Mouse (Mus musculus) right cerebral cortex, postnatal 36 days (tissue): ENCODE measurements at regions not wholly inside any gene's neighbourhood (a gene's known extent, or its start where the extent isn't known, plus 50 kb on each side); places are given as distances from the start of the nearest gene placed in this dataset.
A peak's percentile ranks its signal among the peaks of the same experiment; 100 is the strongest.

ENCODE experiments used
- DNase-seq, 2 experiments: peaks; one replicate each; pipeline ENCODE4 v3.0.0; 2022; ENCODE audit warnings: low spot score in 2 of 2, mixed read lengths in 1 of 2

- DNase-seq = no peak
Measured at GRCm38 (mm10) chr16:70621750-70622149, 308.0 kb downstream of the Gbe1 start.

- peak in 1 of 2 experiments; percentile 28 for DNase-seq
Measured at GRCm38 (mm10) chr16:70643630-70644264, 330.0 kb downstream of the Gbe1 start.

- DNase-seq = no peak
Measured at GRCm38 (mm10) chr16:70644695-70645279, 331.0 kb downstream of the Gbe1 start.

DNA sequence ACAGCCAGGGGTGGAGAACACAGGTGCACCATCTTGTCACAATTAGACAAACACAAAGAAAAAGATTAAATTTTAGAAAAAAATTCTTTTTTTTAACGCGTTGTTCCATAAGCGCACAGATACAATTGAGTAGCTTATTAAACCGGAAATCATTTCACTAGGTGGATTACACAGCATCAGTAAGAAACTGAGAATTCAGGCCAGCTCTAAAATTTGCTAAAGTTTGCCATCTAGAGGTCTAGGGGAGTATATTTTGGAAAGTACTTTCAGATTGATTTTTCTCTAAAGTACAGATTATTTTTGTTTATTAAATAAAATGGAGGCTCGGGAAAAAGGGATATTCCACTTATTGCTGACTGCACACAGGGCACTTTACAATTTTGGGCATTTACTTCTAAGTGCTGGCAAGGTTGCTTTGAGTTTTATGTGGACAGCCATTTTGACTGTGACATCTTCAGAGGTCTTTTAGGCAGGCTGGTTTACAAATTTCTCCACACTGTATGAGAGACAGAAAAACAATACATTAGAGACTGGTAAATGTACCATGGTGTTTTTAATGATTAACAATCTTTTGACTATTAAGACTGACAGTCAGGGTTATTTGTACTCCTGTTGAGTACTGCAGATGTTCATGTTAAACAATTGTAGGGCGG lies 340.8 kb downstream of the Gbe1 start:
- DNase-seq = no peak

DNA sequence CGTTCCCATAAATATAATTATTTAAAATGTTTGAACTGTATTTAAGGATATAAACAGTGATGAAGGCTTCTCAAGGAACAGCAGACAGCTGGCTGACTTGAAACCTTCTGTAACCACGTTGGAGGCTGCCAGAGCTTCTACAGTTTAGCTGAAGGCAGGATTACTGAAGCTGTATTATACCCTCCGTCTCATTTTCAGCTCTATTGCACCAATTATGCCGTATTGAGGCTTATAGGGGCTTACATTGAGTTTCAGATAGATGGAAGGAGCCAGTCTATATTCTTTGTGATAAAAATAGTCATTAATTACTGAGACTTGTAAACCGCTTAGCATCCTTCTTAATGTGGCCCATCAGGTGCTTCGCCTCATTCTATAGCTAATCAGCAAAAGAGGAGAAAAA lies 376.1 kb downstream of the Gbe1 start:
- no peak for DNase-seq

DNA sequence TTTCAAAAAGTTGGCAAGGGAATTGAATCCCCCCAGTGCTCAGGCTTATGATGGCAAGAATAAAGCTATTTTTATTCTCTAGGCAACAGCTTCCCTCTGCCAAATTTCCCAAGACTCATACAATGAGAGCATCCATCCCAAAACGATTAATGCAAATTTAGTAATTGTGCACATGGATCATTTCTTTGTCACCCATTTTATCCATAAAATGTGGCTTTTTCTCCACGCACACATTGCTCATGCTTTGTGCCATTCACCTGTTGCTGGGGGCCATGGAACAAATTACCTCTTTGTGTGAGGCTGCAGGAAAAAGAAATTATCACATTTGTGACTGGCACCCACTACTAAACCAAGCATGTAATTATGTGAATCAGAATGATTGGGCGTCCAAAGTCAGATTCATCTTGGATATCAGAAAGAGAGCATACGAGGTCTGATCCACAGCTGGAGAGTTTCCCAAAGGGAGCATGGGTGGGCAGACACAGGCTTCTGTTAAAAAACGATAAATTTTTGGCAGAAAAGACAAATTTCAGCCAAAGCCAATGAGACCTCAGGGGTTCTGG lies 411.1 kb downstream of the Gbe1 start:
- no peak for DNase-seq

- DNase-seq = no peak
Measured at GRCm38 (mm10) chr16:70725291-70725801, 411.6 kb downstream of the Gbe1 start.

DNA sequence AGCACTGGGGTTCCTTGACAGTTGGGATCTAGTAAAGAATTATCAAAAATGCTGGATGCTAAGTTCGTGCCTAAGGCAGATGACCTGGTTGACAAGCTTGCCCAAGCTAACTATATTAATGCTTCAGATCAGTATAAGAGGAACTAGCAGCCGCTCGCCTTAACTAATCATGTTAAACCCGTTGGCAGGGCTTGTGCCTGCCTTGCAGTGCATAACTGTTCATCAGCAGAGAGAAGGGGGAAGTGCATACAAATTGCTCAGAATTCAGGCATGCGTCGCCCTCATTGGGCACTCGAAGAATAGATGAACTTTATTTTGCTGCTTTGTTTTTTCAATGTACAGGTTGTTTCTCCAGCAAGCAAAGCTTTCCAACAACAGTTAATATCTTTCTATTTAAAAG lies 419.3 kb downstream of the Gbe1 start:
- DNase-seq = no peak

DNA sequence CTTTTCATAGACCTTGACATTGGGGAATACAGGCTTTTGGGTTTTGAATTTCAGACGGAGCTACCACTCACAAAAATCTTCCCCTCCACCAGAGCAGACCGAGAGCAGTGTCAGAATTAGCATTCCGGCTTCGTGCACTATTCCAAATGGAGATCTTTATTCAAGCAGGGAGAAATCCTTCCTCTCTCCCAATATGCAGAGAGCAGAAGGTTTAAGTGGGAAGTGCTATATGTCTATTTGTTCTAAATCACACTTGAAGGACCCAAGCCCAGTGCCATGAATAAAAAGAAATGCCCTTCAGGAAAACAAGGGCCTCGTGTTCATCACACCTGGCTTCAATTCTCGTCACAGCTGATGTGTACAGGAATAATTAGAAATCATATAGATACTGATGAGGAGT lies 426.3 kb downstream of the Gbe1 start:
- DNase-seq = no peak

GRCm38 (mm10) chr16:70754228-70754627 lies 440.5 kb downstream of the Gbe1 start:
- DNase-seq = no peak

DNA sequence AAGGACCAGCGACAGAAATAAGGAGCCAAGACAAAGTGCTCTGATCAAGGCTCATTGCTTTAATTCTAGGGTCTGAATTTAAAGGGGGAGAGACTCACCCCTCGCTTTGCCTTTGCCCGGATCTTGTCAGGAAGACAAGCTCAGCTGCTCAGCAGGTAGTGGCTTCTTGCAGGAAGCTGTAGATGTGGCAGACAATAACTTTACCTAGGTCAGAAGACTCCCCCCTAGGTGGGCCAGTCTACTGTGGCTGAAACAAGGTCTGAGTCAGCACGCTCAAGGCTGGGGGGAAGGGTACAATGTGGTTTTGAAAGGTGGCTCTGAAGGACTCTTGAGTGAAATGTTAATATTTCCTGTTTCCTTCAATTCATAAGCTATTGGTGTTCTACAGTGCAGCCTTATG lies 484.3 kb downstream of the Gbe1 start:
- no peak for DNase-seq

DNA sequence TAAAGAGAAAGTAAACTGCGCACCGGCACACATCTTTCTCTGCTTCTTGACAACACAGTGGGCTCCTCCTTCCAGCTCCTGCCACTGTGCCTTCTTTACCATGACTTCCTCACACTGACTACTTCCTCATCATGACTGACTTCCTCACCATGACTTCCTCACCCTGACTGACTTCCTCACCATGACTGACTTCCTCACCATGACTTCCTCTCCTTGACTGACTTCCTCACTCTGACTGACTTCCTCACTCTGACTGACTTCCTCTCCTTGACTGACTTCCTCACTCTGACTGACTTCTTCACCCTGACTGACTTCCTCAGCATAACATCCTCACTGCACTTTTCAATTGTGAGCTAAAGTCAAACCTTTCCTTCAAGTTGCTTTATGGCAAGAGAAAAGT lies 489.8 kb downstream of the Gbe1 start:
- DNase-seq = no peak

DNA sequence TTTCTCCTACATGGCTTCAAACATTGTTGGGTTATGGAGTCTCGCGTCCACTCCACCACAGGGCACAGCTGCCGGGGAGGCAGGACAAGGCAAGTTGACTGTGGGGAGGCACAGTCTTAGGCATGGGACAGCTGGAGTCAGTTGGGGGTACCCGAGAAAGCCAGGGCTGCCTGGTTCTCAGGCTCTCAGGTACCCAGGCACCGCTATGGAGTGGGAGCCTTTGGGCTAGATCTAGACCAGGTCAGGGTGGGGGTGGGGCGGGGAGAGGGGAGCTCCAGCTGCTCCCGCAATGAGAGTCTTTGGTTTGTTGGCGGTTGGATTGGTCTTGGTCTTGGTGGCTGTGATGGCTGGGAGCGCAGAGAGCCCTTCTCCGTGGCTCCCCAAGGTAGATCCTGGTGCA lies 512.2 kb downstream of the Gbe1 start:
- DNase-seq = no peak

DNA sequence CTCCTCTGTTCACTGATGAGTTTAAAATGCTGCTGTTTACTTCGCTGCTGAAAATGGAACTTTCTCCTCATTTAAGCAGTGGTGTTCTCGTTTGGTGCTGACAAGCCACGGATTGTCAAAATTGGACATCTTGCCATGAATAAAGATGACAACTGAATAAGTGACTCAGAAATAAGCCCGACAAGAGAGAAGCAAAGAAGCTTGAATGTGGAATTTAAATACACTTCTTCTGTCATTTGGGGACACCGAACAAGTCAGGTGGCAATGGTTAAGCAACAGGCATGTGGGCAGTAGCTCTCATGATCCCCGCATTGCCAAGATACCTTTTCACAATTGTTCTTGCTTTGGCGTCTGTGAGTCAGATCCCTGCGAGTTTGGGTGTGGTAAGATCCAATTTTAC lies 521.3 kb downstream of the Gbe1 start:
- peak; percentile 2 to 58 for DNase-seq

- DNase-seq = no peak
Measured at GRCm38 (mm10) chr16:70838139-70838538, 524.4 kb downstream of the Gbe1 start.

DNA sequence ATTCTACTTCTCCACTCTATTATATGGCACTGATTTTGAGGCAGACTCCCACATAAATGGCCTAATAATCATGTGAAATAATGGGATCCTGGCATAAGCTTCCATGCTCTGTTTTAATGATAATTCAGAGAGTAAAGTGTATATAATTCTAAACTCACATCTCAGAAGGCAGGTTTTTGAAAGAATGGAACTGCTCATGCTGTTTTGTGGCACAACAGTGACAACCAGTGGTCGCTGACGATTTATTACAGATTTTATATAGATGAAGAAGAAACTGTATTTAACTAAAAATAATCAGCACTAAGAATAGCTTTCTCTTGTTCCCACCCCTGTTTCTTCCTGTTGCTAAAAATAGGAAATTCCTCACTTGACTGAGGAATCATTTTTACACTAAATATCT lies 554.5 kb downstream of the Gbe1 start:
- no peak for DNase-seq

DNA sequence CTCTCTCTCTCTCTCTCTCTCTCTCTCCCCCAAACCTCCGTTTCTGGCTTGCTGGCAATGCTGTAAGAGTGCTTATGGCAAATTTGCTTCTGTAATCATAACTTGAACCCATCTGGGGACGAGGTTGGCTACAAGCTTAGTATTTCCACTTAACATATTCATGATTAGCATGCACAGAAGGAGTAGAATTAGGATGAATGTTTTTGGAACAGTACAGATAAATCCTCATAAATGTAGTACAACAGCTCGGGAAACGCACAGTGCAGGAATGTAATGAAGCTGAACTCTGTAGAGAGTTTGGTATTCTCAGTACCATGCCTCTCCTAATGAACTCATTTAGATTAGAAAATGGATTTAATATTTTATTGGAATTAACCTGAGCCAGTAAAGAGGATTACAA lies 555.5 kb downstream of the Gbe1 start:
- no peak for DNase-seq

GRCm38 (mm10) chr16:70874080-70874479 lies 560.3 kb downstream of the Gbe1 start:
- no peak for DNase-seq

DNA sequence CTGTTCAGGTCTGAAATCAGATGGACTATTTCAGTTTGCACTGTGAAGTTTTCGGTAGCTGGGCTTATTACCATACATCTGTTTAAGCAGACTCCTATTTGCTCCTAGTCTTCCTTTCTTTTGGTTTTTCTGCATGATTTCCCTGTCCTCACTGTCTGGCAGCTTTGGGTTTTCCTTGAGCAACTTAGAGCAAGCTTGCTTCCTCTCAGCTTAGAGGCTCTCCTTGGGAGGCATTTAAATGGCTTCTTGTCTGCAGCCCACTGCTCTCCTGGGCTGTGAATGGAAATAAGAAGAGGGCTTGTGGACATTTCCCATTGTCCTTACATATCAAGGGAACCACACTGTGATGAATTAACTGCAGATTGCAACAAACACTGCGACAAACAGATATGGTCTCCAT lies 566.9 kb downstream of the Gbe1 start:
- no peak for DNase-seq

DNA sequence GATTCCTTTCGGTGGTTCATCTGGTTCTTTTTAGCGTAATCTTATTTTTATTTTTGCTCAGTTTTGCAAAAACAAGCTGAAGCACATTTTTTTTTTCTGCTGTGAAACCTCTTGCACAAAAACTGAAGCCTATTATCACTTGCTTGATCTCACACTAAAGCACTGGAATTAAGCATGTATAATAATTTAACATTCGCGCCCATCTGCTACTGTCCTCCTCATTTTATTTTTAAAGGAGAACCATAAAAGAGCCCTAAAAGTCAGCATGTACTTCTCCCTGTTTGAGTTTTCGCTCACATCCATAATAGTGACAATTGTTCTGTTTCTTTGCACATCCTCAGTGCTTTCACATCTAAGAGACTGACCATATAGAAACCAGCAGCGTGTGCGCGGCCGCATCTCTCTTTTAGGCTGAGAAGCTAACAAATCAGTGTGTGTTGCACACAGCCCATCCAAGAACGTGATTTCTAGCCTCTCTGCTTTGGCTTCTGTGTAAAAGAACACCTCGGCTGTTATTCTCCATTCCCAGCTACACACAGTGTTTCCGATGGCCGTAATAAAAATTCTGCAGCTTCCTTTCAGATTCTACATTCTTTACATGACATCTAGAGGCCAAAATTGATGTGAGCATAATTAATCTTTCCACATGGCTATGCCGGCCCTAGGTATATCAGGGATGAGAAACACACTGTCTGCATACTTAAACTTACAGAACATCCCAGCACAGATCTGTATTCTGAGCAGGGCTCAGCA lies 567.5 kb downstream of the Gbe1 start:
- no peak for DNase-seq

DNA sequence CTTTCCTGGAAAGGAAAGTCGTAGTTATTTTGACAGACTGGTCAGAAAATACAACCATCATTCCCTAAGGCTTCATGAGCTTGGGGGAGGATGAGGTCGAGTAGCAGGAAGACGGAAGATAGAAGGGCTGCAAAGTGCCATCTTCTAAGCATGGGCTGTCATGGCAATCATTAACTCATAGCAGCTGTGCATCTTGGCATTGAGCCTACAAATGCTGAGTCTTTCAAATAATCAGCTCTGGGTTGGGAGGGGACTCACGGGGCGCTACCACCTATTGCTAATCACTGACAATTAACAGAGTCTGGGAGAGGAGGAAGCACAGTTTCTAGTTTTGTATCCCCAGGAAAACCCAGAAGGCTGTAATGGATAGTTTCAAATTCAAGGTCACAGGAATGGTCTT lies 586.3 kb downstream of the Gbe1 start:
- no peak for DNase-seq

DNA sequence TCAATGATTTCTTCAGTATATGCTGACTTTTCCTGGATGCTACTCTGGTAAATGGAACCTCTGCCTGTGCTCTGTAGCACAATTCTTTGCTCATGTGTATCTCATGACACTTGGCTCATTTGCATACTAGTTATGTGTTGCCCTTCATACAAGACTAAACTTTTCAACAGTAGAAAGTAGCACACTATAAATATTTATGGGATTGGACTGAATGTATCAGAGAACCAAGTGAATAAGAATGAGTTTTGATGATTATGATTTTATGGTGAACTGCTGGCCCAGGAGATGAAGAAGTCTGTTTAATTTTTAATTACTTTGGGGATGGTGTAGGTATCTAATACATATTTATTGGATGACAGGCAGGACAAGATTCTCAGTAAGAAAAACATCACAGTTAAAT lies 606.3 kb downstream of the Gbe1 start:
- no peak for DNase-seq
